In genomic region chr4:118429215-118429895, GRCm38 (mm10) we compare ENCODE assay signal across 8 mouse cellular contexts. TPM values are rescaled to one million over a fixed set of nuclear protein-coding genes. Genes with fewer than 3 reads are reported as not detected.
DNase-seq lines count a peak whose midpoint lies in the region; ATAC-seq lines count a peak whose summit lies in the region.

No protein-coding gene starts in this region.

- no peaks in the 10 kb centered on the region for H3K9me3 ChIP-seq in lung, embryonic 15.5 days

- peak overlapping the region; percentile 20; the same call in 1 of the 2 replicates for H3K9ac ChIP-seq in lung, embryonic 15.5 days

- peaks cover 7% of the 10 kb centered on the region; the same call in 1 of the 2 replicates for H3K4me1 ChIP-seq in brown adipose tissue, adult 24 weeks (ENCODE audit: control insufficient read depth, insufficient read depth, insufficient read length, low read length)
- H3K4me1 ChIP-seq in lung, embryonic 15.5 days: peaks cover 39% of the 10 kb centered on the region

- peak; percentile 11 for DNase-seq in adrenal gland, postnatal 10 days
- no peak for DNase-seq in adrenal gland, adult 18-20 months (ENCODE audit: low spot score in 2 of 2)
- peak; percentile 53 to 62 for DNase-seq in kidney, adult 8-10 months
- no peak for DNase-seq in layer of hippocampus, adult 9-11 months
- DNase-seq in layer of hippocampus, adult 9-10 months (ENCODE audit: low spot score): no peak

- H3K27ac ChIP-seq in brown adipose tissue, adult 24 weeks (replicated peaks; ENCODE audit: low read depth, low read length): no peak overlapping the region
- H3K27ac ChIP-seq in lung, embryonic 15.5 days: peak overlapping the region; percentile 85

- no peak for ATAC-seq in lung, embryonic 15.5 days (ENCODE audit: borderline replicate concordance, extremely low read depth, low FRiP score, low TSS enrichment)
- no peak for ATAC-seq in granulocyte monocyte progenitor cell, adult 5-6 weeks (replicated peaks; ENCODE audit: poor library complexity, severe bottlenecking)

- peak overlapping the region; percentile 82 for H3K4me2 ChIP-seq in lung, embryonic 15.5 days

- H3K27me3 ChIP-seq in lung, embryonic 15.5 days: no peaks in the 10 kb centered on the region

- H3K36me3 ChIP-seq in lung, embryonic 15.5 days: peaks cover 37% of the 10 kb centered on the region

- WGBS in lung, embryonic 15.5 days: 29% methylated on average over 7 of the region's 7 CpGs

- peak overlapping the region; percentile 89 for H3K4me3 ChIP-seq in brown adipose tissue, adult 24 weeks (ENCODE audit: insufficient read depth, low read depth, low read length)
- peak overlapping the region; percentile 59 for H3K4me3 ChIP-seq in lung, embryonic 15.5 days

RNA-seq across cellular contexts. Expression of gene Elovl1, which starts 1.5 kb away (rescaled TPM):
- total RNA-seq in adrenal gland, postnatal 10 days (2021): 10 to 100 TPM; 53.2 to 56.5 TPM
- total RNA-seq in adrenal gland, adult 18-20 months (2021): 10 to 100 TPM; 61.2 to 86.0 TPM
- 9.4 and 10.7 TPM in 2 replicates for polyA plus RNA-seq in brown adipose tissue, adult 24 weeks (2012; ENCODE audit: insufficient read depth, insufficient read length, missing spikeins)
- polyA plus RNA-seq in lung, embryonic 15.5 days (2015; fragmentation: Nextera tagmentation; extraction: Ambion mirVana): 95.3 and 107 TPM in 2 replicates
- 116 and 119 TPM in 2 replicates for total RNA-seq in granulocyte monocyte progenitor cell, adult 5-6 weeks (2014; fragmentation: Nextera tagmentation)
- total RNA-seq in granulocyte monocyte progenitor cell, adult 5-6 weeks (2017): 53.6 and 63.3 TPM in 2 replicates

RNA-seq across cellular contexts. Expression of gene Cdc20, which starts 7.8 kb away (rescaled TPM):
- total RNA-seq in adrenal gland, postnatal 10 days (2021): 10 to 100 TPM; 23.2 to 28.9 TPM
- total RNA-seq in adrenal gland, adult 18-20 months (2021): 1 to 10 TPM; 1.6 to 2.9 TPM
- 1.6 TPM in 1 of 2 replicates, not detected in the other for polyA plus RNA-seq in brown adipose tissue, adult 24 weeks (2012; ENCODE audit: insufficient read depth, insufficient read length, missing spikeins)
- polyA plus RNA-seq in lung, embryonic 15.5 days (2015; fragmentation: Nextera tagmentation; extraction: Ambion mirVana): 311 and 313 TPM in 2 replicates
- 26.7 and 35.6 TPM in 2 replicates for total RNA-seq in granulocyte monocyte progenitor cell, adult 5-6 weeks (2014; fragmentation: Nextera tagmentation)
- total RNA-seq in granulocyte monocyte progenitor cell, adult 5-6 weeks (2017): 77.2 and 88.2 TPM in 2 replicates

RNA-seq across cellular contexts. Expression of gene Med8, which starts 20.2 kb away (rescaled TPM):
- 10 to 100 TPM; 63.3 to 73.5 TPM for total RNA-seq in adrenal gland, postnatal 10 days (2021)
- 10 to 100 TPM; 62.3 to 68.5 TPM for total RNA-seq in adrenal gland, adult 18-20 months (2021)
- 38.0 and 38.3 TPM in 2 replicates for polyA plus RNA-seq in brown adipose tissue, adult 24 weeks (2012; ENCODE audit: insufficient read depth, insufficient read length, missing spikeins)
- 86.0 and 90.9 TPM in 2 replicates for polyA plus RNA-seq in lung, embryonic 15.5 days (2015; fragmentation: Nextera tagmentation; extraction: Ambion mirVana)
- total RNA-seq in granulocyte monocyte progenitor cell, adult 5-6 weeks (2014; fragmentation: Nextera tagmentation): 75.7 and 79.4 TPM in 2 replicates
- total RNA-seq in granulocyte monocyte progenitor cell, adult 5-6 weeks (2017): 94.8 and 103 TPM in 2 replicates

RNA-seq across cellular contexts. Expression of gene Szt2, which starts 20.3 kb away (rescaled TPM):
- 10 to 100 TPM; 13.1 to 26.3 TPM for total RNA-seq in adrenal gland, postnatal 10 days (2021)
- 10 to 100 TPM; 13.9 to 19.2 TPM for total RNA-seq in adrenal gland, adult 18-20 months (2021)
- 4.0 and 6.1 TPM in 2 replicates for polyA plus RNA-seq in brown adipose tissue, adult 24 weeks (2012; ENCODE audit: insufficient read depth, insufficient read length, missing spikeins)
- 6.6 and 7.0 TPM in 2 replicates for polyA plus RNA-seq in lung, embryonic 15.5 days (2015; fragmentation: Nextera tagmentation; extraction: Ambion mirVana)
- 20.6 and 25.0 TPM in 2 replicates for total RNA-seq in granulocyte monocyte progenitor cell, adult 5-6 weeks (2014; fragmentation: Nextera tagmentation)
- total RNA-seq in granulocyte monocyte progenitor cell, adult 5-6 weeks (2017): 3.7 and 4.0 TPM in 2 replicates

RNA-seq across cellular contexts. Expression of gene Mpl, which starts 28.0 kb away (rescaled TPM):
- total RNA-seq in adrenal gland, postnatal 10 days (2021): under 1 TPM; 0.15 to 0.30 TPM
- under 1 TPM in 1 of 2 experiments, not detected in 1; 0.22 TPM for total RNA-seq in adrenal gland, adult 18-20 months (2021)
- polyA plus RNA-seq in brown adipose tissue, adult 24 weeks (2012; ENCODE audit: insufficient read depth, insufficient read length, missing spikeins): not detected in 2 replicates
- 0.40 and 0.74 TPM in 2 replicates for polyA plus RNA-seq in lung, embryonic 15.5 days (2015; fragmentation: Nextera tagmentation; extraction: Ambion mirVana)
- total RNA-seq in granulocyte monocyte progenitor cell, adult 5-6 weeks (2014; fragmentation: Nextera tagmentation): 0.11 and 0.49 TPM in 2 replicates
- total RNA-seq in granulocyte monocyte progenitor cell, adult 5-6 weeks (2017): not detected in 2 replicates

Comparison
In these comparisons a context has a peak if more than half of its experiments do, and no peak if none do; other contexts are left out.
1. DNase-seq: peak in adrenal gland, postnatal 10 days (single experiment) and kidney, adult 8-10 months (2 of 2); none in adrenal gland, adult 18-20 months (0 of 2), layer of hippocampus, adult 9-11 months (single experiment) and layer of hippocampus, adult 9-10 months (single experiment).
2. RNA of gene Cdc20, which starts 7.8 kb away (total RNA-seq): 26.7 to 88.2 TPM in granulocyte monocyte progenitor cell, adult 5-6 weeks and 23.2 to 28.9 TPM in adrenal gland, postnatal 10 days; 1.6 to 2.9 TPM in adrenal gland, adult 18-20 months; every median in the first group is over 4 times any median in the second.